In genomic region chr11:79591591-79591975, GRCm38 (mm10) we compare ENCODE assay signal across 8 mouse cellular contexts. TPM values are rescaled to one million over a fixed set of nuclear protein-coding genes. Genes with fewer than 3 reads are reported as not detected.
DNase-seq lines count a peak whose midpoint lies in the region; ATAC-seq and TF ChIP-seq lines count a peak whose summit lies in the region.

No protein-coding gene starts in this region.

- peak overlapping the region; percentile 39 for H3K4me3 ChIP-seq in heart, adult 2 months
- peak overlapping the region; percentile 76 for H3K4me3 ChIP-seq in hindbrain, embryonic 15.5 days
- peak overlapping the region; percentile 68 for H3K4me3 ChIP-seq in midbrain, embryonic 14.5 days (replicated peaks; ENCODE audit: low read depth, low read length)
- H3K4me3 ChIP-seq in lung, adult 2 months (replicated peaks; ENCODE audit: extremely low read depth, low read depth, low read length): no peak overlapping the region

- no peak for TF ChIP-seq EP300 in heart, adult 2 months (IDR thresholded peaks at IDR 0.05; ENCODE audit: insufficient read depth, low read depth, low read length)

- H3K36me3 ChIP-seq in heart, adult 2 months (ENCODE audit: control insufficient read depth, insufficient read depth, low read length): no peaks in the 10 kb centered on the region
- H3K36me3 ChIP-seq in hindbrain, embryonic 15.5 days: no peaks in the 10 kb centered on the region
- H3K36me3 ChIP-seq in midbrain, embryonic 14.5 days (ENCODE audit: control insufficient read depth, insufficient read depth, low read length): no peaks in the 10 kb centered on the region

- H3K4me1 ChIP-seq in heart, adult 2 months (ENCODE audit: control insufficient read depth, insufficient read depth, low read length): no peaks in the 10 kb centered on the region
- peaks cover 35% of the 10 kb centered on the region for H3K4me1 ChIP-seq in hindbrain, embryonic 15.5 days (replicated peaks)
- H3K4me1 ChIP-seq in midbrain, embryonic 14.5 days (ENCODE audit: control insufficient read depth, insufficient read depth, low read length): peaks cover 34% of the 10 kb centered on the region
- H3K4me1 ChIP-seq in lung, adult 2 months (ENCODE audit: control insufficient read depth, insufficient read depth, low read length): peaks cover 5% of the 10 kb centered on the region; the same call in 1 of the 2 replicates

- peaks cover 12% of the 10 kb centered on the region for H3K27me3 ChIP-seq in heart, adult 2 months (ENCODE audit: control insufficient read depth, insufficient read depth, low read length)
- no peaks in the 10 kb centered on the region for H3K27me3 ChIP-seq in hindbrain, embryonic 15.5 days
- no peaks in the 10 kb centered on the region for H3K27me3 ChIP-seq in midbrain, embryonic 14.5 days (ENCODE audit: control insufficient read depth, insufficient read depth, low read length)

- H3K79me2 ChIP-seq in heart, adult 2 months (replicated peaks; ENCODE audit: control insufficient read depth, insufficient read depth, low read length): no peaks in the 10 kb centered on the region

- no peak for TF ChIP-seq POLR2A in heart, adult 2 months (IDR thresholded peaks at IDR 0.05; ENCODE audit: insufficient read depth, low read depth, low read length)
- no peak for TF ChIP-seq POLR2A in lung, adult 2 months (IDR thresholded peaks at IDR 0.05; ENCODE audit: borderline replicate concordance, extremely low read depth, low read depth, low read length)

- peak; percentile 39 for ATAC-seq in hindbrain, embryonic 15.5 days (ENCODE audit: low FRiP score, low read depth)
- 0 out of 2 replicates have a peak, but pooled peaks have one; percentile 35 for ATAC-seq in midbrain, embryonic 14.5 days (ENCODE audit: low FRiP score, low TSS enrichment)

- no peak for DNase-seq in heart, adult 2 months
- no peak for DNase-seq in heart, adult 8-10 months (ENCODE audit: low spot score)
- peak; percentile 52 for DNase-seq in right cerebral cortex, postnatal 25 days
- no peak for DNase-seq in right cerebral cortex, postnatal 36 days (ENCODE audit: low spot score in 2 of 2)
- no peak for DNase-seq in midbrain, embryonic 14.5 days
- DNase-seq in adrenal gland, postnatal 14 days: no peak
- DNase-seq in lung, adult 2 months: no peak

- intact Hi-C loops in heart, adult 2 months (cut with DNase I): no loop called here

- H3K9ac ChIP-seq in heart, adult 2 months (ENCODE audit: low read depth, low read length): no peak overlapping the region
- H3K9ac ChIP-seq in hindbrain, embryonic 15.5 days: peak overlapping the region; percentile 93
- peak overlapping the region; percentile 93 for H3K9ac ChIP-seq in midbrain, embryonic 14.5 days (replicated peaks; ENCODE audit: low read length)

- TF ChIP-seq CTCF in heart, adult 2 months (IDR thresholded peaks at IDR 0.05): no peak
- TF ChIP-seq CTCF in lung, adult 2 months (IDR thresholded peaks at IDR 0.05; ENCODE audit: insufficient read depth, low read length): no peak

- no peaks in the 10 kb centered on the region for H3K9me3 ChIP-seq in hindbrain, embryonic 15.5 days
- no peaks in the 10 kb centered on the region for H3K9me3 ChIP-seq in midbrain, embryonic 14.5 days (ENCODE audit: control insufficient read depth, low read length)

- no peak overlapping the region for H3K27ac ChIP-seq in heart, adult 2 months
- peak overlapping the region; percentile 89 for H3K27ac ChIP-seq in hindbrain, embryonic 15.5 days (replicated peaks)
- peak overlapping the region; percentile 87 for H3K27ac ChIP-seq in midbrain, embryonic 14.5 days (replicated peaks; ENCODE audit: low read depth, low read length)

- WGBS in heart, adult 2 months: 41% methylated on average over 5 of the region's 5 CpGs
- 13% methylated on average over 5 of the region's 5 CpGs for WGBS in hindbrain, embryonic 15.5 days
- WGBS in midbrain, embryonic 14.5 days: 13% methylated on average over 5 of the region's 5 CpGs
- WGBS in lung, adult 2 months: 36% methylated on average over 5 of the region's 5 CpGs

- peak overlapping the region; percentile 78 for H3K4me2 ChIP-seq in hindbrain, embryonic 15.5 days
- H3K4me2 ChIP-seq in midbrain, embryonic 14.5 days (ENCODE audit: low read length): peak overlapping the region; percentile 74

RNA-seq across cellular contexts. Expression of gene Rab11fip4, which starts 0.6 kb away (rescaled TPM):
- total RNA-seq in heart, adult 2 months (2021): under 1 TPM; 0.11 to 0.26 TPM
- 0.20 and 0.66 TPM in 2 replicates for polyA plus RNA-seq in heart, adult 2 months (2012; rRNA removed)
- total RNA-seq in heart, adult 8-10 months (2022): under 1 TPM in 3 of 4 experiments, not detected in 1; 0.05 to 0.40 (median 0.06) TPM
- 24.7 and 28.9 TPM in 2 replicates for polyA plus RNA-seq in hindbrain, embryonic 15.5 days (2015; fragmentation: Nextera tagmentation; extraction: Ambion mirVana)
- 22.0 and 24.4 TPM in 2 replicates for polyA plus RNA-seq in midbrain, embryonic 14.5 days (2014; fragmentation: Nextera tagmentation; extraction: Ambion mirVana)
- total RNA-seq in adrenal gland, postnatal 14 days (2021): 3.3 and 3.8 TPM in 2 replicates
- 6.9 and 7.3 TPM in 2 replicates for polyA plus RNA-seq in lung, adult 2 months (2012; rRNA removed)
